Mouse (Mus musculus) heart, adult 2 months (tissue): ENCODE results near the gene Ror2. TPM values are rescaled to one million over a fixed set of nuclear protein-coding genes. Genes with fewer than 3 reads are reported as not detected.

Source experiments
- DNase-seq, 2 experiments: peaks; one replicate each; pipeline ENCODE4 v3.0.0; 2021
- H3K27ac ChIP-seq: fragments of 200-600 bp; 2 replicates; pipeline ENCODE4 v1.8.1; 2022
- H3K27me3 ChIP-seq: fragments of 200-500 bp; 2 replicates; pipeline ENCODE4 v1.6.1; 2012; ENCODE audit warnings: mild to moderate bottlenecking, low read length, inconsistent platforms, mixed read lengths; ENCODE audit not compliant: control insufficient read depth, insufficient read depth
- H3K36me3 ChIP-seq: fragments of 200-500 bp; 2 replicates; pipeline ENCODE4 v1.6.1; 2012; ENCODE audit warnings: low read length, inconsistent platforms; ENCODE audit not compliant: control insufficient read depth, insufficient read depth
- H3K4me1 ChIP-seq: fragments of 200-500 bp; 2 replicates; pipeline ENCODE4 v1.6.1; 2011; ENCODE audit warnings: low read length; ENCODE audit not compliant: control insufficient read depth, insufficient read depth
- H3K4me3 ChIP-seq: fragments of 200-600 bp; 2 replicates; pipeline ENCODE4 v1.8.1; 2022
- H3K79me2 ChIP-seq: fragments of 200-500 bp; replicated peaks from 2 replicates; pipeline ENCODE4 v1.6.1; 2012; ENCODE audit warnings: mild to moderate bottlenecking, inconsistent platforms, low read length, moderate library complexity, mixed read lengths; ENCODE audit not compliant: control insufficient read depth, insufficient read depth
- H3K9ac ChIP-seq: fragments of 200-500 bp; 2 replicates; pipeline ENCODE4 v1.6.1; 2012; ENCODE audit warnings: low read depth, mild to moderate bottlenecking, control low read depth, inconsistent platforms, low read length, mixed read lengths
- CTCF ChIP-seq: fragments of 200-600 bp; IDR thresholded peaks from 2 replicates; pipeline ENCODE4 v1.8.1; 2022; ENCODE audit warnings: antibody characterized with exemption, mild to moderate bottlenecking, moderate library complexity
- EP300 ChIP-seq: fragments of 200-500 bp; IDR thresholded peaks from 2 replicates; pipeline ENCODE4 v1.6.1; 2011; ENCODE audit warnings: low read depth, low read length, control low read depth; ENCODE audit not compliant: insufficient read depth
- POLR2A ChIP-seq: fragments of 200-500 bp; IDR thresholded peaks from 2 replicates; pipeline ENCODE4 v1.6.1; 2011; ENCODE audit warnings: mild to moderate bottlenecking, low read depth, low read length, control low read depth; ENCODE audit not compliant: insufficient read depth
- WGBS: fragments of 180-500 bp; shearing (Covaris S2); methylation state at CpG from one replicate; pipeline ENCODE4 v1.1.7; 2018; 5-methylcytosine and 5-hydroxymethylcytosine counted together
- intact Hi-C: fragments of 180-260 bp; cut with DNase I; formaldehyde crosslinking; loops from one replicate; pipeline ENCODE4 v1.15.1; 2025
- polyA plus RNA-seq: library from polyadenylated mRNA; depleted of rRNA; stranded (reverse); fragments of >200 nt; gene quantifications from 2 replicates; pipeline ENCODE4 v1.2.3, GENCODE M21; 2012
- total RNA-seq, 2 experiments: library from RNA; stranded (reverse); gene quantifications; 2 replicates each; pipeline ENCODE4 v1.2.3; 2021

Gene Ror2
- total and polyA plus RNA-seq, 3 experiments: 1.1 to 1.9 (median 1.5) TPM

DNA sequence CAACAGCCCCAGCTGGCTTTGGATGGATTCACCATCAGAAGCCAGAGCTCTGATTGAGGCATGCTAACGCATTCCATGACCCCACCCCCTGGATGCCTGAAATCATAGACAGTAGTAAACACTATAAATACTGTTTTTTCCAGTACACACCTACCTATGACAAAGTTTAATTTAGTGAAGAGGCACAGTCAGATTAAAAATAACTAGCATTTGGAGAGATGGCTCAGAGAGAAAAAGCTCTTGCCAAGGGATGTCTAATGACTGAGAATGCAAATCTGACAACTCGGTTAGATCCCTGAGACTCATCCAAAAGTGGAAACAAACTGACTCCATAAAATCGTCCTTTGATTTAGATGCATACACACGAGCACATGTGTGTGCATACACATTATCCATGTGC lies 15.4 kb downstream of the Ror2 start:
- H3K27me3 ChIP-seq: no peaks in the 10 kb centered on the region
- DNase-seq: no peak
- TF ChIP-seq POLR2A (no peak), CTCF (no peak), EP300 (no peak)
- no peak overlapping the region for H3K27ac ChIP-seq
- H3K9ac ChIP-seq: no peak overlapping the region
- no peak overlapping the region for H3K4me3 ChIP-seq
- intact Hi-C loops: no loop called here
- no peaks in the 10 kb centered on the region for H3K36me3 ChIP-seq
- H3K79me2 ChIP-seq: no peaks in the 10 kb centered on the region
- no peaks in the 10 kb centered on the region for H3K4me1 ChIP-seq
- 61% methylated on average over 4 of the region's 4 CpGs for WGBS

DNA sequence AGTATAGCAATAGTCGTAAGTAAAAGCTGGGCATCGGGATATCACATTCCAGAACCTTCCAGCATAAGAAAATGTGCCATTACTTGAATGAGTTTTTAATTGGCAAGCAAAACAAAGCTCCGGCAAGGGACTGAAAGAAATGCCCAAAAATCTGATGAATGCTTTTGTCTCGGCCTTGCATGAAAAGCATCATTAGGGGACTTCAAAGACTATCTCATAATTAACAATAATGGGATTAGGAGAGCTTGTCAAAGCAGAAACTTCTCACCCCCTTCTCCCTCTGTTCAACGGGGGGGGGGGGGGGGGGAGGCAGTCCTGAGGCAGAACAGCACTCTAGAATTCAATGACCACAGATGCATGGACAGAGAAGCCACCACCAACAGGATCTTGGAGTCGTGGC lies 17.4 kb downstream of the Ror2 start:
- no peaks in the 10 kb centered on the region for H3K36me3 ChIP-seq
- no peak overlapping the region for H3K4me3 ChIP-seq
- TF ChIP-seq POLR2A: no peak
- H3K27me3 ChIP-seq: no peaks in the 10 kb centered on the region
- intact Hi-C loops: loop anchor here (5.0 kb wide), 1 partner anchor 56 kb away; no protein-coding TSS in a partner anchor
- H3K4me1 ChIP-seq: no peaks in the 10 kb centered on the region
- H3K79me2 ChIP-seq: no peaks in the 10 kb centered on the region
- no peak for DNase-seq
- WGBS: 75% methylated on average over 6 of the region's 6 CpGs
- no peak overlapping the region for H3K9ac ChIP-seq
- H3K27ac ChIP-seq: no peak overlapping the region

DNA sequence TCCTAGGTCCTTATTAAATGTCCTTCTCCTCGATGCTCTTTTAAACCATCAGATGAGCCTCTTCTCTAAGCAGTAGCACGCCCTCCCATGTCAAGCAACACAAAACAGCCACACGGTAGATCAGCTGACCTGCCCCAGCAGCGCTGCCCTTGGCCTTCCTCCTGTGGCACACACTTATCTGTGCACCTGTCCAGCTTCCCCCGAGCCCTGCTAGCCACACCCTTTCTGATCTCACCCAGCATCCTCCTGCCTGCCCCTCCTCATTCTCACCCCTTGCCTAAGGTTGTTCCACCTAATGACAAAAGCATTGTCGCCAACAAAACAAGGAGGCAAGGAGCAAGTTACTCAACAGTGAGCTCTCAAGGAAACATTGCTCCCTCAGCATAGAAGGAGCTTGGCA lies 18.1 kb downstream of the Ror2 start:
- Histone ChIP-seq H3K4me3 (no peak overlapping the region), H3K36me3 (no peaks in the 10 kb centered on the region), H3K27me3 (no peaks in the 10 kb centered on the region), H3K9ac (no peak overlapping the region), H3K4me1 (no peaks in the 10 kb centered on the region), H3K27ac (no peak overlapping the region), H3K79me2 (no peaks in the 10 kb centered on the region)
- no peak for DNase-seq
- WGBS: 54% methylated on average over 6 of the region's 6 CpGs
- TF ChIP-seq CTCF (no peak), POLR2A (no peak), EP300 (no peak)
- intact Hi-C loops: loop anchor here (5.0 kb wide), 1 partner anchor 56 kb away; no protein-coding TSS in a partner anchor

DNA sequence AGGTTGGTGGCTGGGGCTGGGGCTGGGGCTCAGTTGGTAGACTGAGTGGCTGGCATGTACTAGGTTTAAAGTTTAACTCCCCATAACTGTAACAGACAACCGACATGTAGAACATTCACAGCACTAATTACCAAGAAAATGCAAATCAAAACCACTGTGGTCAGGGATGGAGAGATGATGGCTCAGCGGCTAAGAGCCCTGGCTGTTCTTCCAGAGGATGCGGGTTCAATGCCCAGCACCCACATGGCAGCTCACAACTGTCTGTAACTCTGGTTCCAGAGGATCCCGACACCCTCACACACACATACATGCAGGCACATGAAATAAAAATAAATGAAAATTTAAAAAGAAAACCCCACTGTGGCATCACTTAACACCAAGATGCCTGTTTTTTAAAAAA lies 18.8 kb downstream of the Ror2 start:
- Histone ChIP-seq H3K27ac (no peak overlapping the region), H3K9ac (no peak overlapping the region), H3K27me3 (no peaks in the 10 kb centered on the region), H3K4me1 (no peaks in the 10 kb centered on the region), H3K36me3 (no peaks in the 10 kb centered on the region), H3K4me3 (no peak overlapping the region), H3K79me2 (no peaks in the 10 kb centered on the region)
- WGBS: 92% methylated on average over 4 of the region's 4 CpGs
- no peak for DNase-seq
- TF ChIP-seq EP300 (no peak), POLR2A (no peak), CTCF (no peak)
- intact Hi-C loops: loop anchor here (5.0 kb wide), 1 partner anchor 55 kb away; no protein-coding TSS in a partner anchor

DNA sequence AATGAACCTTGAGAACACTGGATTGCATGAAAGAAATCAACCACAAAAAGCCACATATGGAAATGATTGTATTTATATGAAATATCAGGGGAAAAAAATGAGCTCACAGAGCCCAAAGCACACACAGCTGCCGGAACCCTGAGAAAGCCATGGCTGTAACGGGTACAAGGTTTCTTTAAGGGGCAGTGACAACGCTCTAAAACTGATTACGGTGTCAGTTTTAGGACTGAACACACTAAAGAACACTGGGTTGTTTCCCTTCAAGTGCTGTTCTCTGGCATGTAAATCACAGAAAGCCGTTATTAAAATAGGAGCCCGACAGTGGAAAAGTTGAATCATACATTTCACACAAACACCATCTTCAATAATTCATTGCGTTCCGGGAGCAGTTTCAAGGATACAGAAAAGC lies 19.4 kb downstream of the Ror2 start:
- TF ChIP-seq POLR2A: no peak
- TF ChIP-seq CTCF: no peak
- TF ChIP-seq EP300: no peak
- Histone ChIP-seq H3K79me2 (no peaks in the 10 kb centered on the region), H3K27me3 (no peaks in the 10 kb centered on the region), H3K4me1 (no peaks in the 10 kb centered on the region), H3K27ac (no peak overlapping the region), H3K9ac (no peak overlapping the region), H3K4me3 (no peak overlapping the region), H3K36me3 (no peaks in the 10 kb centered on the region)
- WGBS: 51% methylated on average over 8 of the region's 8 CpGs
- DNase-seq: no peak
- intact Hi-C loops: loop anchor here (5.0 kb wide), 1 partner anchor 54 kb away; no protein-coding TSS in a partner anchor

DNA sequence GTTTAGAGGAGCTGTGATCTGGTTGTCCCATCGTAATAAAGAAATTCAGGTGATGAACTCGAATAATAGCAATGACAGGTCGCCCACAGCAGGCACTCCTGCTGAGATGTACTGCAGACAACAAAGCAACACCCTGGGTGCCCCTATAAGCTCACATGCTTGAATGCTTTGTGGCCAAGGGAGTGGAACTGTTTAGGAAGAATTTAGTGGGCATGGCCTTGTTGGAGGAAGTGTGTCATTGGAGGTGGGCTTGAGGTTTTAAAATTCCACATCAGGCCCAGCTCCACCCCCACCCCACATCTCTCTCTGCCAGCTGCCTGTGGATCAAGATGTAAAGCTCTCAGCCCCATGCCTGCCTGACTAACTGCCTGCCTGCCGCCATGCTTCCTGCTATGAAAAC lies 21.0 kb downstream of the Ror2 start:
- H3K79me2 ChIP-seq: no peaks in the 10 kb centered on the region
- peaks cover 3% of the 10 kb centered on the region for H3K4me1 ChIP-seq
- H3K9ac ChIP-seq: no peak overlapping the region
- no peaks in the 10 kb centered on the region for H3K36me3 ChIP-seq
- no peak for DNase-seq
- H3K4me3 ChIP-seq: no peak overlapping the region
- 92% methylated on average over 4 of the region's 4 CpGs for WGBS
- intact Hi-C loops: loop anchor here (5.0 kb wide), 1 partner anchor 53 kb away; no protein-coding TSS in a partner anchor
- no peak overlapping the region for H3K27ac ChIP-seq
- no peaks in the 10 kb centered on the region for H3K27me3 ChIP-seq
- TF ChIP-seq EP300: no peak
- TF ChIP-seq CTCF: no peak
- no peak for TF ChIP-seq POLR2A
